Mouse (Mus musculus) erythroblast, embryonic 14.5 days (primary cell): Measurements from ENCODE around the gene Pcid2. TPM values are rescaled to one million over a fixed set of nuclear protein-coding genes. Genes with fewer than 3 reads are reported as not detected.

ENCODE experiments used
- H3K27me3 ChIP-seq: 2 replicates; pipeline ENCODE4 v1.6.1; 2012; ENCODE audit warnings: inconsistent platforms; ENCODE audit not compliant: control insufficient read depth
- H3K36me3 ChIP-seq: 2 replicates; pipeline ENCODE4 v1.6.1; 2012; ENCODE audit warnings: mild to moderate bottlenecking, inconsistent platforms; ENCODE audit not compliant: control insufficient read depth
- H3K4me1 ChIP-seq: 2 replicates; pipeline ENCODE4 v1.6.1; 2012; ENCODE audit warnings: inconsistent platforms; ENCODE audit not compliant: control insufficient read depth
- H3K4me3 ChIP-seq: replicated peaks from 2 replicates; pipeline ENCODE3; 2012; ENCODE audit warnings: moderate library complexity, mild to moderate bottlenecking, inconsistent platforms
- H3K9me3 ChIP-seq: 2 replicates; pipeline ENCODE4 v1.6.1; 2012; ENCODE audit warnings: low read length, inconsistent platforms, mixed read lengths; ENCODE audit not compliant: control insufficient read depth
- GATA1 ChIP-seq: IDR thresholded peaks from 2 replicates; pipeline ENCODE4 v1.6.1; 2012; ENCODE audit warnings: low read length, inconsistent platforms, mixed read lengths
- TAL1 ChIP-seq: IDR thresholded peaks from 3 replicates; pipeline ENCODE4 v1.6.1; 2012; ENCODE audit warnings: low read length, inconsistent platforms, mixed read lengths
- polyA plus RNA-seq: library from polyadenylated mRNA; stranded (reverse); fragments of >175 nt; gene quantifications from 2 replicates; pipeline ENCODE4 v1.2.3, GENCODE M21; 2012

Gene Pcid2
- polyA plus RNA-seq, 1 experiment: 0.54 TPM

DNA sequence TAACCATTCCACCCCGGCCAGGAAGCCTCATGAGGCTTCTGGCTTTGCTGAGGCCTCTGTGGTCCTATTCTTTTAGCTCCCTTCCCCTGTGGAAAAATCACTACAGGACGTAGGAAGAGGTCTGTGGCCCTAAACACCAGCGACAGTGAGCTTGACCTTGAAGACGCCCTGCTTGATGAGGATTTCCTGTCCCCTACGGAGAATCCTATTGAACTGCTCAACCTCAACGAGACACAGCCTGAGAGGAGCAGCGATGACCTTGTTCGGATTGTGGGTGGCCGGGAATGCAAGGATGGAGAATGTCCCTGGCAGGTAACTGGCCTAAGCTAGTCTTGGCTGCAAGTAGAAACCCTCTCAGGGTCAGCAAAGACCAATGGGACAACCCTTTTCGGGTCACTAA, 54.7 kb downstream of the Pcid2 start:
- Histone ChIP-seq H3K27me3 (no peaks in the 10 kb centered on the region), H3K36me3 (peaks cover 13% of the 10 kb centered on the region; the same call in 1 of the 2 replicates), H3K4me3 (no peak overlapping the region), H3K4me1 (peaks cover 18% of the 10 kb centered on the region), H3K9me3 (no peaks in the 10 kb centered on the region)
- TF ChIP-seq TAL1 (no peak), GATA1 (no peak)

DNA sequence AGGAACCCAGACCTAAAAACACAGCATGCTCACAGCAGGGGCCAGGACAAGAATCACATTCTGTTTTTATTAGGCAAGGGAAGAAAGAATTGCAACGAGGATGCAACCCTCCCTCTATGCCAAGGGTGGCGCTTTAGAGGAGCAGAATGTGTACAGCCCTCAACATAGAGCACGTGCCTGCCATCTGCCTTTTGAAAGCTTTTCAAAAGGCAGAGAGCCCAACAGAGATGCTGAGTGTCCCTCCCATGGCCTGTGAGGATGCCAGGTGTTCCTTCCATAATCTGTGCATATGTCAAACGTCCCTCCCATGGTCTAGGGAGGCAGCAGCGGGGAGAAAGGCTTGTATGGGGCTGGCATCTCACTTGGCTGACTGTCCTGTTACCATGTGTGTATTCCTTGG, 57.6 kb downstream of the Pcid2 start:
- peaks cover 18% of the 10 kb centered on the region for H3K4me1 ChIP-seq
- H3K9me3 ChIP-seq: no peaks in the 10 kb centered on the region
- no peaks in the 10 kb centered on the region for H3K27me3 ChIP-seq
- no peak for TF ChIP-seq GATA1
- TF ChIP-seq TAL1: no peak
- H3K36me3 ChIP-seq: peaks cover 13% of the 10 kb centered on the region; the same call in 1 of the 2 replicates
- H3K4me3 ChIP-seq: no peak overlapping the region

DNA sequence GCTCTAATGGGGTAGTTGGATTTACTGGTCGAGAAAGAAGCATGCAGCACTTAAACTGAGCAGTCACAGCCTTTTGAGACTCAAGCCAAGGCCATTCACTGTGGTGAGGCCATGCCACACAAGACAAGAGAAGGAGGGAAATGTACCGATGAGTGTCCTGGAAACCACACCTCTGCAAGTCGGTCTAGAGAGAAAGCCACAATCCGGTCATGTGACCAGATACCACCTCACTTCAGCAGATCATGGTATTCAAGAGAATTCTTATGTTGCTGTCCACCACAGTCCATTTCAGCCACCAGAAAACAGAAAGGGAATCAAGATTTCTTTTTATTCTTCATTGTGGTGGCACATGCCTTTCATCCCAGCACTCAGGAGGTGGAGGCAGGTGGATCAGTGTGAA, 63.8 kb downstream of the Pcid2 start:
- H3K4me3 ChIP-seq: no peak overlapping the region
- H3K36me3 ChIP-seq: no peaks in the 10 kb centered on the region; the same call in 1 of the 2 replicates
- H3K4me1 ChIP-seq: no peaks in the 10 kb centered on the region; the same call in 1 of the 2 replicates
- H3K9me3 ChIP-seq: no peaks in the 10 kb centered on the region
- H3K27me3 ChIP-seq: no peaks in the 10 kb centered on the region
- no peak for TF ChIP-seq GATA1
- TF ChIP-seq TAL1: no peak

- H3K4me3 ChIP-seq: no peak overlapping the region
- TF ChIP-seq TAL1: no peak
- TF ChIP-seq GATA1: no peak
- H3K27me3 ChIP-seq: no peaks in the 10 kb centered on the region
- H3K4me1 ChIP-seq: no peaks in the 10 kb centered on the region; the same call in 1 of the 2 replicates
- no peaks in the 10 kb centered on the region for H3K9me3 ChIP-seq
- H3K36me3 ChIP-seq: no peaks in the 10 kb centered on the region; the same call in 1 of the 2 replicates
These were observed 66.2 kb downstream of the Pcid2 start for GRCm38 (mm10) chr8:13039054-13039453.

DNA sequence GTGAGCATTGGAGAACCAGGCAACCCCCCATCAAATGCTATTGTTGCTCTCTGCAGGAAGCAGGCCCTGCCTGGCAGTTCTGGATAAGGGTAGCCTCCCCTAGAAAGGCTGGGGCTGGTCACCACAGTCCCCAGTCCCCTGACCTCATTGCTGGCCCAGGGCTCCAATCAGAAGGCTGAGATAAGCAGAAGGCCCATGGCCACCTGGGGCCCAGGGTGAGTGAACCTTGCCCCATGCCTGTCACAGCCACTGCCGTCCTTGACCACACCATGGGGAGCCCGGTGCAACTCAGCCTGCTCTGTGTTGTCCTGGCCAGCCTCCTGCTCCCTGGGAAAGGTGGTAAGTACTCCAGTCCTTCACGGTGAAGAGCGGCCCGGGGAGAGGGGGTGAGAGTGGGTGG, 67.7 kb downstream of the Pcid2 start:
- H3K4me1 ChIP-seq: no peaks in the 10 kb centered on the region; the same call in 1 of the 2 replicates
- no peaks in the 10 kb centered on the region for H3K27me3 ChIP-seq
- H3K4me3 ChIP-seq: no peak overlapping the region
- TF ChIP-seq TAL1 (no peak), GATA1 (no peak)
- no peaks in the 10 kb centered on the region; the same call in 1 of the 2 replicates for H3K36me3 ChIP-seq
- H3K9me3 ChIP-seq: no peaks in the 10 kb centered on the region

GRCm38 (mm10) chr8:13037015-13037414, 68.2 kb downstream of the Pcid2 start, which contains the start of gene F10:
TSS of gene F10 (plus strand) at chr8:13037308.
- Histone ChIP-seq H3K4me3 (peak within 1 kb of the TSS; percentile 31), H3K36me3 (no peaks in the 10 kb centered on the region; the same call in 1 of the 2 replicates), H3K4me1 (no peaks in the 10 kb centered on the region; the same call in 1 of the 2 replicates), H3K27me3 (no peaks in the 10 kb centered on the region), H3K9me3 (no peaks in the 10 kb centered on the region)
- TF ChIP-seq GATA1 (no peak), TAL1 (no peak)

DNA sequence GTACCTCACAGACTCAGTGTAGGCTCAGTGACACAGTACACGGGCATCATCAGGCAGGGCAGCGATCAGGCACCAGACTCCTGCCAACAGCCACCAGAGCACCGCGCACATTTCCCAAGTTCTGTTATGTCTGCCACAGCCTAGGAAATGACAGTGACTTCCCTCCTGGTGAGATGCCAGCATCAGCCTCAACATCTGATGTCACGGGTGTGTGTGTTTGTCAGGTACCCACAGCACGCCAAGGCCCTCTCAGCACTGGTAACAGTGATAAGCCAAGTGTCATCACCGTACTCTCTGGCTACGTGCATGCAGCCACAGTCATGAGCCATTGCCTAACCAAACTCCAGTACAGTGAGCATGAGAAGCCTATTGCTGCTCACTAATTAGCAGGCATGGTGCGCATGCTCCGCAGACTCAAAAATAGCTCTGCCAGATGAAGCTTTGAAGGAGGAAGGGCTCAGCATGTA, 68.9 kb downstream of the Pcid2 start:
- no peaks in the 10 kb centered on the region for H3K27me3 ChIP-seq
- TF ChIP-seq TAL1: no peak
- TF ChIP-seq GATA1: no peak
- no peaks in the 10 kb centered on the region for H3K9me3 ChIP-seq
- H3K4me1 ChIP-seq: no peaks in the 10 kb centered on the region; the same call in 1 of the 2 replicates
- H3K4me3 ChIP-seq: no peak overlapping the region
- H3K36me3 ChIP-seq: no peaks in the 10 kb centered on the region; the same call in 1 of the 2 replicates

DNA sequence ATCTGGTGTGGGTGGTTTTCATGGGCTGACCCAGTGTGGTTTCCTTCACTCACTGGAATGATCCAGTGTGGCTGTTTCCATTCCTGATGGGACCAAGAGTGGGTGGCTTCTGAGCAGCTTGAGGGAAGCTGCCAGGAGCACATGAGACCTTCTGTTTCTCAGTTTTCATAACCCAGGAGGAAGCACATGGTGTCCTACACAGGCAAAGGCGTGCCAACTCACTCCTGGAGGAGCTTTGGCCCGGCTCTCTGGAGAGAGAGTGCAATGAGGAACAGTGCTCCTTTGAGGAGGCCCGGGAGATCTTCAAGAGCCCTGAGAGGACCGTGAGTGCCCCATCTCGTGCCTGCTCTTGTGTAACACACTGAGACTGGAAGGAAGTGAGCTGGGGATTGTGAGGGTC, 76.8 kb downstream of the Pcid2 start:
- Histone ChIP-seq H3K36me3 (no peaks in the 10 kb centered on the region), H3K9me3 (no peaks in the 10 kb centered on the region), H3K4me3 (no peak overlapping the region), H3K27me3 (no peaks in the 10 kb centered on the region), H3K4me1 (no peaks in the 10 kb centered on the region)
- TF ChIP-seq TAL1 (no peak), GATA1 (no peak)

- Histone ChIP-seq H3K27me3 (no peaks in the 10 kb centered on the region), H3K36me3 (no peaks in the 10 kb centered on the region), H3K9me3 (no peaks in the 10 kb centered on the region), H3K4me3 (no peak overlapping the region), H3K4me1 (no peaks in the 10 kb centered on the region)
- TF ChIP-seq TAL1 (no peak), GATA1 (no peak)
These were observed 77.6 kb downstream of the Pcid2 start for GRCm38 (mm10) chr8:13027615-13028014.

Other genes starting within 250 kb of the Pcid2 start
- 0.01 and 0.05 TPM in 2 replicates for gene Mcf2l, start 231.7 kb downstream of the Pcid2 start, polyA plus RNA-seq
- gene F7, start 79.4 kb downstream of the Pcid2 start, polyA plus RNA-seq: 0.04 TPM in 1 of 2 replicates, not detected in the other
- gene F10, start 68.2 kb downstream of the Pcid2 start, polyA plus RNA-seq: 0.06 TPM in 1 of 2 replicates, not detected in the other
- gene Proz, start 44.5 kb downstream of the Pcid2 start, polyA plus RNA-seq: 0.02 and 0.07 TPM in 2 replicates
- 2.4 and 3.6 TPM in 2 replicates for gene Cul4a, start 162 bp upstream of the Pcid2 start, polyA plus RNA-seq
- gene Lamp1, start 53.7 kb upstream of the Pcid2 start, polyA plus RNA-seq: 11.0 and 19.7 TPM in 2 replicates
- gene Grtp1, start 95.2 kb upstream of the Pcid2 start, polyA plus RNA-seq: 1.5 and 2.9 TPM in 2 replicates
- gene Adprhl1, start 148.7 kb upstream of the Pcid2 start, polyA plus RNA-seq: not detected in 2 replicates
- 0.21 and 0.34 TPM in 2 replicates for gene Dcun1d2, start 182.7 kb upstream of the Pcid2 start, polyA plus RNA-seq
- 0.45 and 0.50 TPM in 2 replicates for gene Tmco3, start 182.7 kb upstream of the Pcid2 start, polyA plus RNA-seq
- gene Tfdp1, start 233.3 kb upstream of the Pcid2 start, polyA plus RNA-seq: 1.4 and 2.2 TPM in 2 replicates